Mouse (Mus musculus) limb, embryonic 12.5 days (tissue): ENCODE results near the gene Zc2hc1b. TPM values are rescaled to one million over a fixed set of nuclear protein-coding genes. Genes with fewer than 3 reads are reported as not detected.
"Not testable (repeated sequence)": the region's sequence is repeated elsewhere in the genome, so short reads cannot be mapped to it uniquely, and the experiment has no call there.

ENCODE experiments used
- ATAC-seq: fragments of 200-750 bp; cut with Nextera tagmentation; 2 replicates; pipeline ENCODE4 v1.8.0; 2017; ENCODE audit warnings: low read depth, moderate TSS enrichment; ENCODE audit not compliant: insufficient number of reproducible peaks, insufficient read depth, low FRiP score, low TSS enrichment
- H3K27ac ChIP-seq: fragments of 300-500 bp; sonication (generic); 2 replicates; pipeline ENCODE4 v1.5.1; 2016; ENCODE audit warnings: mild to moderate bottlenecking, moderate library complexity
- H3K27me3 ChIP-seq: fragments of 300-500 bp; sonication (generic); 2 replicates; pipeline ENCODE4 v1.6.1; 2016; ENCODE audit warnings: mild to moderate bottlenecking, moderate library complexity
- H3K36me3 ChIP-seq: fragments of 300-500 bp; sonication (generic); 2 replicates; pipeline ENCODE4 v1.6.1; 2016; ENCODE audit warnings: mild to moderate bottlenecking, moderate library complexity
- H3K4me1 ChIP-seq: fragments of 300-500 bp; sonication (generic); replicated peaks from 2 replicates; pipeline ENCODE4 v1.6.1; 2016
- H3K4me2 ChIP-seq: fragments of 300-500 bp; sonication (generic); 2 replicates; pipeline ENCODE4 v1.6.1; 2016; ENCODE audit warnings: mild to moderate bottlenecking, moderate library complexity
- H3K4me3 ChIP-seq: fragments of 300-500 bp; sonication (generic); replicated peaks from 2 replicates; pipeline ENCODE4 v1.5.1; 2016; ENCODE audit warnings: mild to moderate bottlenecking
- H3K9ac ChIP-seq: fragments of 300-500 bp; sonication (generic); replicated peaks from 2 replicates; pipeline ENCODE4 v1.6.1; 2016; ENCODE audit warnings: mild to moderate bottlenecking, moderate library complexity
- H3K9me3 ChIP-seq: fragments of 300-500 bp; sonication (generic); 2 replicates; pipeline ENCODE4 v1.6.1; 2016; ENCODE audit warnings: mild to moderate bottlenecking, moderate library complexity
- WGBS: fragments of 180-500 bp; shearing (Covaris S2); methylation state at CpG from one replicate; pipeline ENCODE4 v1.1.7; 2016; 5-methylcytosine and 5-hydroxymethylcytosine counted together
- polyA plus RNA-seq: library from polyadenylated mRNA; unstranded; fragments of >200 nt; fragmentation: Nextera tagmentation; extraction: Ambion mirVana; gene quantifications from 2 replicates; pipeline ENCODE4 v1.2.1, GENCODE M21; 2016

Zc2hc1b gene
- polyA plus RNA-seq, 1 experiment from 2014 or later, result not detected

- ATAC-seq, result no peak
- H3K4me2 ChIP-seq, result no peak overlapping the region
- H3K9ac ChIP-seq, result no peak overlapping the region
- WGBS, result 87% methylated on average over 3 of the region's 3 CpGs
- no peaks in the 10 kb centered on the region for H3K36me3 ChIP-seq
- no peak overlapping the region for H3K27ac ChIP-seq
- H3K27me3 ChIP-seq, result no peaks in the 10 kb centered on the region
- no peak overlapping the region for H3K4me3 ChIP-seq
- H3K9me3 ChIP-seq, result no peaks in the 10 kb centered on the region
- H3K4me1 ChIP-seq, result no peaks in the 10 kb centered on the region
Observed at GRCm38 (mm10) chr10:13200862-13201261, 23.0 kb upstream of the Zc2hc1b start.

- no peak overlapping the region for H3K4me3 ChIP-seq
- ATAC-seq, result no peak
- WGBS, result 96% methylated on average over 1 of the region's 1 CpGs
Observed at GRCm38 (mm10) chr10:13199234-13199633, 21.4 kb upstream of the Zc2hc1b start.

GRCm38 (mm10) chr10:13196872-13197507 lies 19.2 kb upstream of the Zc2hc1b start:
- WGBS, result 79% methylated on average over 8 of the region's 8 CpGs

More at GRCm38 (mm10) chr10:13199234-13199633, 21.4 kb upstream of the Zc2hc1b start:
- H3K27ac ChIP-seq, result no peak overlapping the region
- no peak overlapping the region for H3K4me2 ChIP-seq
- no peak overlapping the region for H3K9ac ChIP-seq
- no peaks in the 10 kb centered on the region for H3K4me1 ChIP-seq
- H3K9me3 ChIP-seq, result no peaks in the 10 kb centered on the region
- H3K27me3 ChIP-seq, result no peaks in the 10 kb centered on the region
- no peaks in the 10 kb centered on the region for H3K36me3 ChIP-seq

GRCm38 (mm10) chr10:13193496-13193895 lies 15.7 kb upstream of the Zc2hc1b start:
- Histone ChIP-seq H3K36me3 (peaks cover 25% of the 10 kb centered on the region), H3K4me3 (peak overlapping the region; percentile 88), H3K4me2 (peak overlapping the region; percentile 66)
- not testable (repeated sequence) for H3K9ac ChIP-seq, H3K4me1 ChIP-seq, H3K27me3 ChIP-seq, H3K9me3 ChIP-seq, H3K27ac ChIP-seq
- ATAC-seq, result 0 out of 2 replicates have a peak, but pooled peaks have one; percentile 29
- 84% methylated on average over 7 of the region's 7 CpGs for WGBS

More at GRCm38 (mm10) chr10:13196872-13197507, 19.2 kb upstream of the Zc2hc1b start:
- no peaks in the 10 kb centered on the region for H3K36me3 ChIP-seq
- ATAC-seq, result no peak
- H3K4me1 ChIP-seq, result peaks cover 4% of the 10 kb centered on the region; the same call in 1 of the 2 replicates
- no peak overlapping the region for H3K27ac ChIP-seq
- H3K9me3 ChIP-seq, result no peaks in the 10 kb centered on the region
- no peak overlapping the region for H3K9ac ChIP-seq
- no peaks in the 10 kb centered on the region for H3K27me3 ChIP-seq
- H3K4me3 ChIP-seq, result no peak overlapping the region
- no peak overlapping the region for H3K4me2 ChIP-seq

- H3K4me3 ChIP-seq, result peak within 1 kb of the TSS; percentile 88
- under 1% methylated on average over 43 of the region's 43 CpGs for WGBS
- peaks cover 29% of the 10 kb centered on the region for H3K36me3 ChIP-seq
- H3K4me2 ChIP-seq, result peak within 1 kb of the TSS; percentile 66
- peaks cover 5% of the 10 kb centered on the region; the same call in 1 of the 2 replicates for H3K4me1 ChIP-seq
- peak within 1 kb of the TSS; percentile 56; the same call in 1 of the 2 replicates for H3K27ac ChIP-seq
- H3K27me3 ChIP-seq, result no peaks in the 10 kb centered on the region
- peak within 1 kb of the TSS; percentile 70 for H3K9ac ChIP-seq
- ATAC-seq, result peak; percentile 96
- no peaks in the 10 kb centered on the region for H3K9me3 ChIP-seq
Observed at GRCm38 (mm10) chr10:13192731-13193351, 15.0 kb upstream of the Zc2hc1b start, which contains the start of gene Ltv1. Gene Ltv1, minus strand, starts transcription at chr10:13193168.

- Histone ChIP-seq H3K9me3 (no peaks in the 10 kb centered on the region), H3K4me1 (peaks cover 5% of the 10 kb centered on the region; the same call in 1 of the 2 replicates), H3K9ac (no peak overlapping the region), H3K36me3 (peaks cover 57% of the 10 kb centered on the region), H3K27ac (no peak overlapping the region), H3K4me3 (no peak overlapping the region), H3K4me2 (no peak overlapping the region), H3K27me3 (no peaks in the 10 kb centered on the region)
- ATAC-seq, result no peak
- 96% methylated on average over 5 of the region's 5 CpGs for WGBS
Observed at GRCm38 (mm10) chr10:13189881-13190280, 12.1 kb upstream of the Zc2hc1b start.

- peaks cover 73% of the 10 kb centered on the region for H3K36me3 ChIP-seq
- H3K9me3 ChIP-seq, result no peaks in the 10 kb centered on the region
- no peak overlapping the region for H3K27ac ChIP-seq
- H3K4me3 ChIP-seq, result no peak overlapping the region
- no peak overlapping the region for H3K9ac ChIP-seq
- peaks cover 6% of the 10 kb centered on the region for H3K4me1 ChIP-seq
- WGBS, result 89% methylated on average over 3 of the region's 3 CpGs
- no peaks in the 10 kb centered on the region for H3K27me3 ChIP-seq
- ATAC-seq, result no peak
- H3K4me2 ChIP-seq, result no peak overlapping the region
Observed at GRCm38 (mm10) chr10:13186754-13187153, 8.9 kb upstream of the Zc2hc1b start.

- Histone ChIP-seq H3K9ac (no peak overlapping the region), H3K27me3 (no peaks in the 10 kb centered on the region), H3K27ac (no peak overlapping the region), H3K4me3 (no peak overlapping the region), H3K4me2 (no peak overlapping the region), H3K36me3 (peaks cover 79% of the 10 kb centered on the region), H3K4me1 (peaks cover 6% of the 10 kb centered on the region), H3K9me3 (no peaks in the 10 kb centered on the region)
- WGBS, result 93% methylated on average over 4 of the region's 4 CpGs
- no peak for ATAC-seq
Observed at GRCm38 (mm10) chr10:13184170-13184766, 6.4 kb upstream of the Zc2hc1b start.

- peaks cover 73% of the 10 kb centered on the region for H3K36me3 ChIP-seq
- ATAC-seq, result no peak
- no peaks in the 10 kb centered on the region for H3K27me3 ChIP-seq
- no peak overlapping the region for H3K4me3 ChIP-seq
- H3K4me1 ChIP-seq, result peaks cover 6% of the 10 kb centered on the region
- 85% methylated on average over 7 of the region's 7 CpGs for WGBS
- no peak overlapping the region for H3K27ac ChIP-seq
- H3K4me2 ChIP-seq, result no peak overlapping the region
- no peaks in the 10 kb centered on the region for H3K9me3 ChIP-seq
- H3K9ac ChIP-seq, result no peak overlapping the region
Observed at GRCm38 (mm10) chr10:13180211-13180610, 2.4 kb upstream of the Zc2hc1b start.

GRCm38 (mm10) chr10:13175866-13176265 lies 2.0 kb downstream of the Zc2hc1b start:
- H3K4me2 ChIP-seq, result no peak overlapping the region
- peaks cover 45% of the 10 kb centered on the region for H3K36me3 ChIP-seq
- no peak overlapping the region for H3K9ac ChIP-seq
- H3K4me1 ChIP-seq, result peaks cover 22% of the 10 kb centered on the region
- WGBS, result 89% methylated on average over 7 of the region's 7 CpGs
- no peaks in the 10 kb centered on the region for H3K9me3 ChIP-seq
- no peaks in the 10 kb centered on the region for H3K27me3 ChIP-seq
- H3K4me3 ChIP-seq, result no peak overlapping the region
- H3K27ac ChIP-seq, result no peak overlapping the region
- no peak for ATAC-seq

GRCm38 (mm10) chr10:13172798-13173221 lies 5.0 kb downstream of the Zc2hc1b start:
- peak overlapping the region; percentile 75 for H3K27ac ChIP-seq
- peak overlapping the region; percentile 32; the same call in 1 of the 2 replicates for H3K4me2 ChIP-seq
- peaks cover 30% of the 10 kb centered on the region for H3K4me1 ChIP-seq
- H3K27me3 ChIP-seq, result no peaks in the 10 kb centered on the region
- no peak overlapping the region for H3K4me3 ChIP-seq
- H3K9ac ChIP-seq, result no peak overlapping the region; the same call in 1 of the 2 replicates
- ATAC-seq, result peak; percentile 17; the same call in 1 of the 2 replicates
- 13% methylated on average over 10 of the region's 10 CpGs for WGBS
- no peaks in the 10 kb centered on the region for H3K9me3 ChIP-seq
- peaks cover 16% of the 10 kb centered on the region for H3K36me3 ChIP-seq
